Mouse (Mus musculus) mouse trophoblast stem cell (cell line): ENCODE results near the gene Cd244a.

Experiments used
- in situ Hi-C, 2 experiments: fragments of 300-500 bp; cut with MseI, MboI; formaldehyde crosslinking; loops; 2 replicates in 1 of 2; 3 replicates in 1 of 2; pipeline ENCODE4 v1.15.1; 2025

The Cd244a gene

DNA sequence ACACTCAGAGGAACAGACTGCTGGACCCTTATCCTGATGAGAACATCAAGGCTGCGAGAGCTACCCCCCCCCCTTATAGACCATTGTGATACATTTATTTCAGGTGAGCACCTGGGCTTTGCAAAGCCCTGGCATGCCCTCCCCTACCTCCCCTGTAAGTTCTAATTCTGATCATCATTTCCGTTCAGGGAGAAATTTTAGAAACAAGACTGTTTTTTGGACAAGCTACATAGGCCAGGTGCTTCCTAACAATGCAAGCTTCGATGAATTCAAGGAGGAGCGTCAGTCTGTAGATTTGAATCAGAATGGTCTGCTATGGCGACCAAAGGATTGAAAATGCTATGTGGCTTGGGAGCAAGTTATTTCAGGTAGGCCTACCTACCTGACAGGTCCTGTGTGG, 88.7 kb downstream of the Cd244a start:
- in situ Hi-C loops: no loop called here

DNA sequence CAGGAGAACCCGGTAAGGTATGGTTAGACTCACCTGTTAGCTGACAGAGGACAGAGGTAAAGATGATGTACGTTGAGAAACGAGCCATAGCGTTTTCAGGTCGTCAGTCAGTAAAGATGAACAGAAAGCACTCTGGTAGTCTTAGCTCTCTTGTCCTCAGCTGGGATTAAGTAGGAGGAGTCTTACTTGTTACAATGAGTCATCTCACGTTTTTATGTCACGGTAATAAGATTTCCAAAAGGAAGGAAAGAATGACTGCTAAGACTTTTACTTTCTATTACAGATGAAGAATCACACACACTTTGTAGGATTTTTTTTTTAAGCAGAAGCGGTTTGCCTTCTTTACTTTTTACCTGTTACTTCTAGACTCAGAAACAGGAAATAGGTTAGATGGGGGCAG, 89.8 kb downstream of the Cd244a start:
- in situ Hi-C loops: no loop called here

DNA sequence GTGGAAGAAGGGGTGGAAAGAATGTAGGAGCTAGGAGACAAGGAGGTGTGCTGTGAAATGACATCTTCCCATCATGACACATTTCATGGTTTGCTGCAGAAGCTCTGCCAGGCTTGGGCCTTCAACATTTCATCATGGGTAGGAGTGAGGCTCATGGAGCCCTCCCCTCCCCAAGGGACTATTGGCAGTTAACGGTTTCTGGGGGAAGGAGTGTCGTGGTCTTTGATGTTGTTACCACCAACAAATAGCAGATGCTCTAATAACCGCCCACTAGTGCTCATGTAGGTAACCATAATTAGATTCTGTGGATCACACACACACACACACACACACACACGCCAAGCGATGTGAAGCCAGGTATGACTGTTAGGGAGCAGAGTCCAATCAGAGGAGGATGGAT, 93.7 kb downstream of the Cd244a start, which contains the start of gene Slamf7:
Slamf7 (minus strand) TSS at position 302 of the 400 bp plus-strand sequence.
- in situ Hi-C loops: no loop called here

DNA sequence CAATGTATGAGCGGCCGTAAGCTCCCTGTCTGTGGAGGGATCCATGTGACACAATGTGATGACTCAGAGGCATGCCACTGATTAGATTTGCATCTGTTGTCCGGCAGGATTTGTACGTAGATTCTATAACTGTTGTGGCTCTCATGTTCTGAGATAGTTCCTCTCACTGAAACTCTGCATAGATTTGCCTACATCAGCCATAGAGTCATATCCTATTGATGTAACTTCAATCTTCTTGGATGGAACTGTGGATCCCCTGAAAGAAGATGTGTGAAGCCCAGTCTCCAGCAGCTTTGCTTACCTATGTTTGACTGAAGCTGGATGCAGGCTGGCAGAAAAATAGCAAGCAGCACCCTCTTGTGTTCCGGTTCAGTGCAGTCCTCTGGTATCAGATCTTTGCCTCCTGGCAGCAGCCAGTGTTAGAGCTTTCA, 99.6 kb downstream of the Cd244a start:
- in situ Hi-C loops: no loop called here
